Mouse (Mus musculus) mouse embryonic stem cell (cell line): Measurements from ENCODE around the gene Dtnb.
"Not testable (repeated sequence)": the region's sequence is repeated elsewhere in the genome, so short reads cannot be mapped to it uniquely, and the experiment has no call there.

Experiments used
- in situ Hi-C, 2 experiments: fragments of 300-500 bp; cut with MboI; formaldehyde crosslinking; loops; 1 replicate in 1 of 2; 3 replicates in 1 of 2; pipeline ENCODE4 v1.14.3; 2019 to 2020; ENCODE audit warnings: low sequenced_read_pairs in 2 of 2, low pct_unique_long_range_greater_than_20kb in 1 of 2, mixed read lengths in 1 of 2; ENCODE audit not compliant: unreplicated experiment in 1 of 2

Gene Dtnb

DNA sequence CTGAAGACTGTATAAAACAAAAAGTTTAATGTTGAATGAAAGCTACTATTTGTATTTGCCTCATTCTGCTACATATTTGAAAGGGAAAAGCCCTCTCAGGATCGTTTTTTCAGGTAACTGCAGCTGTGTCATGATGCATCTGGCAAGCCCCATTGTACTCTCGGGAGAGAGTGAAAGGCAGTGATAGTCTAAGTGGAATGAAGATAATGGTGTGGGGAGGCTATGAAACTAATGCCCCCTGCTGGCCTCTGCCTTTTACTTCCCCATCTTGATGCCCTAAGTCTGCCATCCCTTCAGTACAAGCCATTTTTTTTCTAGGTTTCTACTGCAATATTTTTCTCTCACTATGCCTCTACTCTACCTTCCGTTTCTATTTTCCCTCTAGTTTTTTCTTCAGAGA lies 69.8 kb downstream of the Dtnb start:
- in situ Hi-C loops, result no loop called here

- in situ Hi-C loops, result no loop called here
Observed at GRCm38 (mm10) chr12:3656799-3657198, 84.6 kb downstream of the Dtnb start.

DNA sequence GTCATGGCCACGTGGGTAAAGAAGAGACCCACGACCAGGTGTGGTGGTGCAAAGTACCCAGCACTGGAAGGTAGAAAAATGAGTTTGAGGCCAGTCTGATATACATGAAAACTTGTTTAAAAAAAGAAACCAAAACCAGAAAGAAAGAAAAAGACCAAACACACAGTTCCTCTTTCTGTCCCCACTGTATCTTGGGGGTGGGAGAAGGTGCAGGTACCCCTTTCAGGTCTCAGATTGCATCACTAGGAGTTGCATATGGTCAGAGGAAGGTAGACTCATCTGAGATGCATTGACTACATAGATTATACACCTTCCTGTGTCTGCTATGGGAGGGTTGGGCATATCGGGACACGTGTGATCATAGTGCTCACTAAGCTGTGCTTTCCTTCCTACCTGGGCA lies 85.1 kb downstream of the Dtnb start:
- in situ Hi-C loops, result no loop called here

- in situ Hi-C loops, result no loop called here
Observed at GRCm38 (mm10) chr12:3657786-3658185, 85.6 kb downstream of the Dtnb start.

GRCm38 (mm10) chr12:3659554-3660311 lies 87.6 kb downstream of the Dtnb start:
- in situ Hi-C loops, result no loop called here

DNA sequence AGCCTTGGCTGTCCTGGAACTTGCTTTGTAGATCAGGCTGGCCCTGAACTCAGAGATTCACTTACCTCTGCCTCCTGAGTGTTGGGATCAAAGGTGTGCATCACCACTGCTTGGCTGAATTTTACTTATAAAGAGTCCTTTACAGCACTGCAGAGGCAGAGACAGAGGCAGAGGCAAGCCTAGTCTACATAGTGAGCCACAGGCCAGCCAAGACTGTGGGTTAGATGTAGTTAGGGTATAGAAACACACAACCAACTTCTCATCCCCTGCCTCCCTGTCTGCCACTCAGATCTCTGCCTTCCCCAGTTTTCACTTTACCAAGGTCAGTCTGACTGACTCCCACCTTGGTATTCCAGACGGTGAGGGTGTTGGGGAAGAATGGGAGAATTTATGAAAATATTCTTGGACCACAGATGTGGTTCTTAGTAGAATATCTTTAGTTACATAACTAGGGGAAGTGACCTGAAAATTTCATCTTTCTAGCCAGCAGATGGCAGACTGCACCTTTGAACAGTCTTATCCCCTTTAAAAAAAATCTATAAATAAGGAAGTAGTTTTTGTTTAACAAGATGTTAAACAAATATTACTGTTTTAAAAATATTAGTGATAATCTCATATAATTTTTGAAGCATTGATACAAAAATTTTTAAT lies 88.9 kb downstream of the Dtnb start:
- in situ Hi-C loops, result no loop called here

DNA sequence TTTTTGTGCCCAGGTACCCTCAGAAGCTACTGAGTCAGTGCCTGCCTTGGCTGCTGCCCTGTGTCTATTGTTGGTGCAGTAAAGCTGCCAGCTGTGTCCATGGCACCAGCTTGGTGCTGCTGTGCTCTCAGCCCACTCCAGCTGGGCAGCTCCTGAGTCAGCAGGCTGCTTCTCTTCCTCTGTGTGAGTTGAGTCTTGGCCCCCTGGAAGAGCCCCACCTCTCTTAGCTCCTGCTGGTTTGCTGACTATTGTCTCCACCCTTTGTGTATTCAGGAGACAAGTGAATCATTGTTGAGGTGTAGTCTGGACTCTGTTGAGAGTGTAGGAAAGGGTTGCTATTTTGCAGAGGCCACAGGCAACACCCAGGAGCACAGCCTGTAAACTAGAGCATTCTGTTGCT lies 90.5 kb downstream of the Dtnb start:
- in situ Hi-C loops, result no loop called here

DNA sequence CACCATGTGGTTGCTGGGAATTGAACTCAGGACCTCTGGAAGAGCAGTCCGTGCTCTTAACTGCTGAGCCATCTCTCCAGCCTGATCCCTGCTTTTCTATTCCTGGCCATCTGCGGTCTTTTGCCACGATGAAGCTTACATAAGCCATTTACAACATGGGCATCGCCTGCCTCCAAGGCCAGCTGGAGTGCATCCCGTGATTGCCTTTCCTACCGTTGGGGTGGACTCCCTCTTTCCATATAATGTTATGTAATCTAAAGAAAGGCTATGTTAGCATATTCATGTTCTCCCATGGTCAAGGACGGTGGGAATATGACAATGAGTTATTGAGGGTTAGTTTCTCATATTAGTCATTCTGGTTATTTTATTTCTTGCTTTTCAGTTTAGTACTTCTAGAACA lies 91.2 kb downstream of the Dtnb start:
- in situ Hi-C loops, result no loop called here

GRCm38 (mm10) chr12:3669971-3670381 lies 97.8 kb downstream of the Dtnb start:
- in situ Hi-C loops, result no loop called here

DNA sequence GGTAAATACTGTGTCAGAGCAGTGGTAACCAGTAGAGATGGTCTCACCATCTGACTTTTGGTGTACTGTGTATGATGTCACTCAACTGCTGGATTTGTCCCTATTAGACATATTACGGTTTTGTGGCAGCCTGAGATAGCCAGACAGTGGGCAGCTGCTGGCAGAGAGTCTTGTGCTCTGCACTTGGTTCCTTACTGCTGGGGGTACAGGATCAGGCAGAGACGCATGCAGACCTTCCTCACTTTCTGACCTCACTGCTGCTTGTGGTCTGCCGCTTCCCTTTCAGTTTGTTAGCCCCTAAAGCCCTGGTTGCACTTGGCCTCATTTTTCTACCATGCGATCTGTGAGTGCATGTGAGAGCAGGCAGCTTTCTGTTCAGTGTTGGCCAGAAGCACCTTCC lies 98.9 kb downstream of the Dtnb start:
- in situ Hi-C loops, result no loop called here

GRCm38 (mm10) chr12:3672786-3673185 lies 100.6 kb downstream of the Dtnb start:
- in situ Hi-C loops, result no loop called here

- in situ Hi-C loops, result no loop called here
Observed at GRCm38 (mm10) chr12:3673886-3674285, 101.7 kb downstream of the Dtnb start.

- in situ Hi-C loops, result no loop called here
Observed at GRCm38 (mm10) chr12:3674913-3675312, 102.7 kb downstream of the Dtnb start.

- in situ Hi-C loops, result no loop called here
Observed at GRCm38 (mm10) chr12:3680721-3681120, 108.5 kb downstream of the Dtnb start.

DNA sequence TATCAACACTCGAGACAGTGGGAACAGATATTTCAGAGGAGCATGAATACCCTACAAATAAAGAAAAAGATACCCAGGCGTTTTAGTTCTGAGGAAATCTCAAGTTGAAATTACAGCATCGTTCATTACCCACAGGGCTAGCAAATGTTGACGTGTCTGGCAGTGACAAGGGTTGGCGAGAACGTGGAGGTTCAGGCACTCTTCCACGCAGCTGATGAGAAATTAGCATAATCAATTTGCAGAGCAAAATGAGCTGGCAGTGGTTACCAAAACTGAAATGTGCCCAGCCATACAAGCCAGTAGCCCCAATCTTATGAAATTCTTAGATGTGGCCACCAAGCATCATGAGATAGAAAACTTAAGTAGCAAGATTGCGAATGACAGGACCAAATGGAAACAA lies 110.9 kb downstream of the Dtnb start:
- in situ Hi-C loops, result no loop called here

DNA sequence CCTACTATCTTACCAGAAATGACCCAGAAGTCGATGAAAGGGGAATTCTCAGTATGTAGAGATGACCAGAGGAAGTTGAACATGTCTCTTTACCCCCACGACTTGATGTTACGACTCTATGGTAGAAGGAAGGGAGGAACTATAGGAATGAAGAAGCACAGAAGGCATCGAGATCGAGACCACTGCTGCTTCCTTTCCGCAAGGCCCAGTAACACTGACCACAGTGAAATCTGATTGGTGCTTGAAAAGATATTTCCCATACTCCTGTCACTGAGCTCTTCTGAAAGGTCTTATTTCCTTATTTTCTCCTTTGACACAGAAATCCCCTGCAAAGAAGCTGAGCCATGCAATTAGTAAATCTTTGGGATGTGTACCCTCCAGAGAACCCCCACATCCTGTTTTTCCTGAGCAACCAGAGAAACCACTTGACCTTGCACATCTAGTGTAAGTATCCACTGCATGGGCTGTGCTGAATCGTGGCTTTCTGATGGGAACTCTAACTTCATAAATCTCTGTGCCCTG lies 114.3 kb downstream of the Dtnb start:
- in situ Hi-C loops, result no loop called here

DNA sequence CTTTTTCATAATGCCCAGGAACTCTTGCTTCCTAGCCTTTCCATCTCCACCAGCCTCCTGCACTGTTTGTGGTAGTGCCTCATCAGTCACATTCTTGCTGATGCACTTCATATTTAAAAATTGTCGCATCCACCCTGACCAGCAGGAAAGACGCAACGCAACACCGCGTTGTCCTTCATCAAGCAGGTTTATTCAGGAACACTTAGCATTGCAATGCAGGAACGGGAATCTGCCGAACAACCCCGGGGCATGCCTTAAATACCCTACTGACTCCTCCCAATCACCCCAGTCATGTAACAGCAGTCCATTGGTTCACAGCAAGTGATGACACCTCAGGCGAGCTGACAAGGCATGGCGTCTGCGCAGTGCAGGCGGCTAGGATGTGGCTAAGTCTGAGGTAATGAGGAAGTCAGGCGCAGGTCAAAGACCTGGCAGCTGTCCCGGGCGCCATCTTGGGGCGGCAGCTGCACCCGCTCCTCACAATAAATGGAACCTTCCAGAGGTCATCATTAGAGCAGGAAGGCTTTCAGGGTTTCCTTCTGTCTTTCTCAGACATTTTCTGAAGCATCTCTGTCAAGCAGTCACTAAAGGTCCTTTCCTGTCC lies 118.8 kb downstream of the Dtnb start:
- in situ Hi-C loops, result not testable (repeated sequence)

DNA sequence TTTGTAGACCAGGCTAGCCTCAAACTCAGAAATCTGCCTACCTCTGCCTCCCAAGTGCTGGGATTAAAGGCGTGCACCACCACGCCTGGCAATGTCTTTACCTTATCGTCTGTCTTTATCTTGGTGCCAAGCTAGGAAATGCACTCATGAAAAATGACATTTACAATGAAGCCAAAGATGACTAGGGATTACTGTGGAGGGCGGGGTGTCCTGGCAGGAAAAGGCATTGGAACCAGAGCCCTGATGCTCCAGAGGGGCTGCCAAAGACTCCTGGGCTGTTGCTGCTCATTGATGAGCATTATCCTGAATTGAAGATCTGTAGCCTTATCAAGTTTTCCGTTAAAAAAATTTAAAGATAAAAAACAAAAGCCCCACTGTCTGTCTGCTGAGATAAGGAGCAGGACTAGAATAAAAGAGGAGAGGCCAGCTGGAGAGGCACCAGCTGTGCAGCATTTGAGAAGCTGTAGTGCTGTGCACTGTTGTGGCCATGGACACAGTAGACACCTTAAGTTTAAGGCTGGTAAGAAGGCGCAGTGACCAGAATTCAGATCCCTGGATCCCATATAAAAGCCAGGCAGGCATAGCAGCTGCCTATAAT lies 120.7 kb downstream of the Dtnb start:
- in situ Hi-C loops, result no loop called here

GRCm38 (mm10) chr12:3695741-3696501 lies 123.7 kb downstream of the Dtnb start:
- in situ Hi-C loops, result no loop called here
